Mouse (Mus musculus) small intestine, adult 2 months (tissue): Measurements from ENCODE around the gene Rad54l. TPM values are rescaled to one million over a fixed set of nuclear protein-coding genes. Genes with fewer than 3 reads are reported as not detected.
A peak's percentile ranks its signal among the peaks of the same experiment; 100 is the strongest.

Source experiments
- H3K27ac ChIP-seq: fragments of 200-500 bp; 2 replicates; pipeline ENCODE4 v1.5.1; 2012; ENCODE audit warnings: low read depth, low read length, control low read depth, inconsistent platforms; ENCODE audit not compliant: insufficient read depth
- H3K27me3 ChIP-seq: fragments of 200-500 bp; 2 replicates; pipeline ENCODE4 v1.6.1; 2012; ENCODE audit warnings: mild to moderate bottlenecking, moderate library complexity, low read length, inconsistent platforms; ENCODE audit not compliant: control insufficient read depth, insufficient read depth
- H3K36me3 ChIP-seq: fragments of 200-500 bp; 2 replicates; pipeline ENCODE4 v1.6.1; 2012; ENCODE audit warnings: mild to moderate bottlenecking, low read length, control low read depth, inconsistent platforms; ENCODE audit not compliant: control insufficient read depth, insufficient read depth
- H3K4me1 ChIP-seq: fragments of 200-500 bp; 2 replicates; pipeline ENCODE4 v1.6.1; 2012; ENCODE audit warnings: low read length, inconsistent platforms, mixed read lengths; ENCODE audit not compliant: control insufficient read depth, insufficient read depth, insufficient read length
- H3K4me3 ChIP-seq: fragments of 200-500 bp; 2 replicates; pipeline ENCODE4 v1.5.1; 2012; ENCODE audit warnings: low read depth, mild to moderate bottlenecking, control low read depth, inconsistent platforms, low read length, moderate library complexity
- CTCF ChIP-seq: fragments of 200-500 bp; IDR thresholded peaks from 2 replicates; pipeline ENCODE4 v1.5.1; 2012; ENCODE audit warnings: low read depth, mild to moderate bottlenecking, control low read depth, inconsistent platforms, low read length, moderate library complexity, mixed read lengths; ENCODE audit not compliant: insufficient replicate concordance, insufficient read length; ENCODE audit errors: extremely low read depth
- POLR2A ChIP-seq: fragments of 200-500 bp; IDR thresholded peaks from 2 replicates; pipeline ENCODE4 v1.6.1; 2012; ENCODE audit warnings: low read depth, mild to moderate bottlenecking, control low read depth, inconsistent platforms, low read length, moderate library complexity
- WGBS: fragments of 180-500 bp; shearing (Covaris S2); methylation state at CpG from one replicate; pipeline ENCODE4 v1.1.7; 2018; 5-methylcytosine and 5-hydroxymethylcytosine counted together
- polyA plus RNA-seq: library from polyadenylated mRNA; depleted of rRNA; stranded (reverse); fragments of >200 nt; gene quantifications from 2 replicates; pipeline ENCODE4 v1.2.3, GENCODE M21; 2012

Gene Rad54l
- polyA plus RNA-seq, 1 experiment, result 1.5 TPM

GRCm38 (mm10) chr4:116164759-116165554, 41.5 kb upstream of the Rad54l start:
- peak overlapping the region; percentile 91 for H3K27ac ChIP-seq
- no peaks in the 10 kb centered on the region for H3K27me3 ChIP-seq
- TF ChIP-seq POLR2A (no peak), CTCF (no peak)
- peaks cover 21% of the 10 kb centered on the region; the same call in 1 of the 2 replicates for H3K4me1 ChIP-seq
- no peak overlapping the region for H3K4me3 ChIP-seq
- 0 out of 2 replicates have a peak, but pooled peaks cover 2% of the 10 kb centered on the region for H3K36me3 ChIP-seq
- 41% methylated on average over 2 of the region's 2 CpGs for WGBS

GRCm38 (mm10) chr4:116162142-116162541, 38.7 kb upstream of the Rad54l start:
- no peak for TF ChIP-seq CTCF
- TF ChIP-seq POLR2A, result no peak
- H3K27ac ChIP-seq, result no peak overlapping the region
- H3K36me3 ChIP-seq, result peaks cover 22% of the 10 kb centered on the region
- H3K27me3 ChIP-seq, result no peaks in the 10 kb centered on the region
- peaks cover 21% of the 10 kb centered on the region; the same call in 1 of the 2 replicates for H3K4me1 ChIP-seq
- 33% methylated on average over 4 of the region's 4 CpGs for WGBS
- no peak overlapping the region for H3K4me3 ChIP-seq

- peaks cover 28% of the 10 kb centered on the region for H3K36me3 ChIP-seq
- TF ChIP-seq CTCF (no peak), POLR2A (no peak)
- no peak overlapping the region for H3K27ac ChIP-seq
- 83% methylated on average over 3 of the region's 3 CpGs for WGBS
- no peak overlapping the region for H3K4me3 ChIP-seq
- H3K27me3 ChIP-seq, result no peaks in the 10 kb centered on the region
- H3K4me1 ChIP-seq, result peaks cover 16% of the 10 kb centered on the region; the same call in 1 of the 2 replicates
Measured at GRCm38 (mm10) chr4:116160769-116161168, 37.3 kb upstream of the Rad54l start.

GRCm38 (mm10) chr4:116159912-116160311, 36.4 kb upstream of the Rad54l start:
- WGBS, result 56% methylated on average over 3 of the region's 3 CpGs
- TF ChIP-seq CTCF (no peak), POLR2A (no peak)

GRCm38 (mm10) chr4:116157882-116158281, 34.4 kb upstream of the Rad54l start:
- Histone ChIP-seq H3K27me3 (no peaks in the 10 kb centered on the region), H3K27ac (no peak overlapping the region), H3K36me3 (peaks cover 48% of the 10 kb centered on the region), H3K4me1 (peaks cover 2% of the 10 kb centered on the region; the same call in 1 of the 2 replicates), H3K4me3 (no peak overlapping the region)
- 86% methylated on average over 2 of the region's 2 CpGs for WGBS
- TF ChIP-seq CTCF, result no peak
- no peak for TF ChIP-seq POLR2A

More at GRCm38 (mm10) chr4:116159912-116160311, 36.4 kb upstream of the Rad54l start:
- Histone ChIP-seq H3K4me1 (peaks cover 11% of the 10 kb centered on the region; the same call in 1 of the 2 replicates), H3K36me3 (peaks cover 36% of the 10 kb centered on the region), H3K27me3 (no peaks in the 10 kb centered on the region), H3K4me3 (no peak overlapping the region), H3K27ac (no peak overlapping the region)

GRCm38 (mm10) chr4:116152702-116153101, 29.2 kb upstream of the Rad54l start:
- Histone ChIP-seq H3K27me3 (no peaks in the 10 kb centered on the region), H3K27ac (no peak overlapping the region), H3K4me3 (no peak overlapping the region), H3K4me1 (peaks cover 3% of the 10 kb centered on the region; the same call in 1 of the 2 replicates), H3K36me3 (peaks cover 35% of the 10 kb centered on the region)
- TF ChIP-seq CTCF, result no peak
- TF ChIP-seq POLR2A, result no peak
- 94% methylated on average over 15 of the region's 15 CpGs for WGBS

GRCm38 (mm10) chr4:116151238-116151637, 27.7 kb upstream of the Rad54l start, which contains the start of gene Lurap1:
Gene Lurap1, minus strand, starts transcription at chr4:116151338.
- WGBS, result 52% methylated on average over 6 of the region's 6 CpGs
- H3K4me1 ChIP-seq, result peaks cover 3% of the 10 kb centered on the region; the same call in 1 of the 2 replicates
- TF ChIP-seq POLR2A, result no peak
- no peak for TF ChIP-seq CTCF
- H3K27me3 ChIP-seq, result no peaks in the 10 kb centered on the region
- H3K4me3 ChIP-seq, result peak within 1 kb of the TSS; percentile 92
- H3K36me3 ChIP-seq, result peaks cover 30% of the 10 kb centered on the region
- peak within 1 kb of the TSS; percentile 74 for H3K27ac ChIP-seq
